Mouse (Mus musculus): ENCODE data around the gene Prkn. TPM values are rescaled to one million over a fixed set of nuclear protein-coding genes. Genes with fewer than 3 reads are reported as not detected.
"Not testable (repeated sequence)": the region's sequence is repeated elsewhere in the genome, so short reads cannot be mapped to it uniquely, and the experiment has no call there.

Prkn gene
- polyA plus RNA-seq, 1 experiment from 2014 or later: 2.2 TPM

GRCm38 (mm10) chr17:11209063-11209462 is 368.9 kb downstream of the Prkn start:
- not testable (repeated sequence) for H3K9me3 ChIP-seq (replicated peaks; ENCODE audit: control insufficient read depth, low read length); H3K4me2 ChIP-seq (ENCODE audit: low read depth, low read length); H3K36me3 ChIP-seq (ENCODE audit: control insufficient read depth, insufficient read depth, low read length); ATAC-seq (ENCODE audit: insufficient read depth, low FRiP score); H3K27me3 ChIP-seq (ENCODE audit: control insufficient read depth, insufficient read depth, low read length); H3K4me3 ChIP-seq (replicated peaks; ENCODE audit: low read length); H3K4me1 ChIP-seq (ENCODE audit: control insufficient read depth, insufficient read depth, low read length); H3K9ac ChIP-seq (ENCODE audit: low read length); H3K27ac ChIP-seq (ENCODE audit: low read length)
- 69% methylated on average over 4 of the region's 4 CpGs for WGBS

DNA sequence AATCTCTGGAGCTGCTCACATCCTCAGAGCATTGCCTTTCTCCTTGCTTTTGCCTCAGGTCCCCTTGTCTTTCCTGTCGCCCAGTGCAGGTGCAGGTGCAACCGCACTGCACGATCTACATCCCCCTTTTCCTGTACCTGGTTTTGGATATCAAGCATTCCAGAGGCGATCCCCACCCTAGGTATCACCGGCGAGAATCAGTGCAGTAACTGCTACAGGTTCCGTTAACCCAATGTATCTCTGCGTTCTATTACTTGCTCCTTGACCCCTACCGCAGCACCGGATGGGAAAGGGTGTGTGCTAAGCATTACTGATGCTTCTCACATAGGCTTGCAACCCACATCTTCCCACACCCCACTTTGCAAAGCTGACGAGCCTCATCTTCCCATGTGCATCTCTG is 370.8 kb downstream of the Prkn start:
- no peaks in the 10 kb centered on the region for H3K4me1 ChIP-seq (ENCODE audit: control insufficient read depth, insufficient read depth, low read length)
- H3K36me3 ChIP-seq (ENCODE audit: control insufficient read depth, insufficient read depth, low read length): no peaks in the 10 kb centered on the region
- no peak overlapping the region for H3K9ac ChIP-seq (ENCODE audit: low read length)
- no peak overlapping the region for H3K27ac ChIP-seq (ENCODE audit: low read length)
- H3K4me3 ChIP-seq (replicated peaks; ENCODE audit: low read length): no peak overlapping the region
- H3K4me2 ChIP-seq (ENCODE audit: low read depth, low read length): no peak overlapping the region
- 79% methylated on average over 11 of the region's 11 CpGs for WGBS
- H3K9me3 ChIP-seq (replicated peaks; ENCODE audit: control insufficient read depth, low read length): no peaks in the 10 kb centered on the region
- H3K27me3 ChIP-seq (ENCODE audit: control insufficient read depth, insufficient read depth, low read length): no peaks in the 10 kb centered on the region
- ATAC-seq (ENCODE audit: insufficient read depth, low FRiP score): no peak

DNA sequence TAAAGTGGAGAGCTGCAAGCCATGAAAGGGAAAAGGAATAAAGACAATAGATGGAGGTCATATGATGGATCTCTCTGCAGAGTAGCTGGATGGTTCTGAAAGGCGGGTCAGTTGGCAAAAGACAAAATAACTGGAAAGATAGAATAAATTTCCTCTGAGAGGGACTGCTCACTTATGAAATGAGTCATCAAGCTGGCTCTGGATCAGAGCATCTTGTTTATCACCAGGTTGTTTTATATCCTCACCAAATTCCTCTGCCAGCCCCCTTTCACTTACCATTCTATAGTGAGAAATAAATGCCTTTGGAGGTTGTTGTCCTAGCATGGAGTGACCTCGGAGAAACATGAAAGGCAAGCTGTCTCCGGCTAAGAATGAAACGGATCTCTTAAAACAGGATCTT is 371.4 kb downstream of the Prkn start:
- no peak overlapping the region for H3K4me3 ChIP-seq (replicated peaks; ENCODE audit: low read length)
- no peaks in the 10 kb centered on the region for H3K9me3 ChIP-seq (replicated peaks; ENCODE audit: control insufficient read depth, low read length)
- WGBS: 74% methylated on average over 4 of the region's 4 CpGs
- no peaks in the 10 kb centered on the region for H3K4me1 ChIP-seq (ENCODE audit: control insufficient read depth, insufficient read depth, low read length)
- H3K36me3 ChIP-seq (ENCODE audit: control insufficient read depth, insufficient read depth, low read length): no peaks in the 10 kb centered on the region
- no peak overlapping the region for H3K4me2 ChIP-seq (ENCODE audit: low read depth, low read length)
- H3K27me3 ChIP-seq (ENCODE audit: control insufficient read depth, insufficient read depth, low read length): no peaks in the 10 kb centered on the region
- no peak for ATAC-seq (ENCODE audit: insufficient read depth, low FRiP score)
- no peak overlapping the region for H3K27ac ChIP-seq (ENCODE audit: low read length)
- H3K9ac ChIP-seq (ENCODE audit: low read length): no peak overlapping the region

DNA sequence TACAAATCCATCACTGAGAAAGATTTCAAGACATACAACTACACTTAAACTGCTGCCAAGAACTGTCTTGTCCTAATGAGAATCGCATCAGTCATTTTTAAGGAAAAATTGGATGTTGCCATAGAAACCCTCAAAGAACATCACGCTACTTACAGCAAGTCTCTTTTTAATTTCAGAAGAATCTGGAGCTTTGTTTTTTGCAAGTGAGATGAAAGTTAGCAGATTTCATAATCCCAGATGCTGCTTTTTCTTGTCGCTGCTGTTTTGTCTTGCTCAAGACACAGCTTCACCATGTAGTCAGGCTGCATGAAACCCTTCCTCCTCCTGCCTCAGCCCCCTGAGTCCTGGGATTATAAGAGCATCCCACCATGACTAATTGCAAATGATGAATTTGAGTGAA is 373.5 kb downstream of the Prkn start:
- 83% methylated on average over 3 of the region's 3 CpGs for WGBS
- H3K9me3 ChIP-seq (replicated peaks; ENCODE audit: control insufficient read depth, low read length): no peaks in the 10 kb centered on the region
- no peaks in the 10 kb centered on the region for H3K4me1 ChIP-seq (ENCODE audit: control insufficient read depth, insufficient read depth, low read length)
- H3K4me2 ChIP-seq (ENCODE audit: low read depth, low read length): no peak overlapping the region
- no peaks in the 10 kb centered on the region for H3K27me3 ChIP-seq (ENCODE audit: control insufficient read depth, insufficient read depth, low read length)
- H3K27ac ChIP-seq (ENCODE audit: low read length): no peak overlapping the region
- no peak overlapping the region for H3K9ac ChIP-seq (ENCODE audit: low read length)
- H3K4me3 ChIP-seq (replicated peaks; ENCODE audit: low read length): no peak overlapping the region
- H3K36me3 ChIP-seq (ENCODE audit: control insufficient read depth, insufficient read depth, low read length): no peaks in the 10 kb centered on the region
- ATAC-seq (ENCODE audit: insufficient read depth, low FRiP score): no peak

- Histone ChIP-seq H3K9ac (ENCODE audit: low read length) (no peak overlapping the region), H3K4me3 (replicated peaks; ENCODE audit: low read length) (no peak overlapping the region), H3K27me3 (ENCODE audit: control insufficient read depth, insufficient read depth, low read length) (no peaks in the 10 kb centered on the region), H3K4me1 (ENCODE audit: control insufficient read depth, insufficient read depth, low read length) (no peaks in the 10 kb centered on the region), H3K27ac (ENCODE audit: low read length) (no peak overlapping the region), H3K36me3 (ENCODE audit: control insufficient read depth, insufficient read depth, low read length) (no peaks in the 10 kb centered on the region), H3K9me3 (replicated peaks; ENCODE audit: control insufficient read depth, low read length) (no peaks in the 10 kb centered on the region), H3K4me2 (ENCODE audit: low read depth, low read length) (no peak overlapping the region)
- 62% methylated on average over 4 of the region's 4 CpGs for WGBS
- no peak for ATAC-seq (ENCODE audit: insufficient read depth, low FRiP score)
Observed at GRCm38 (mm10) chr17:11229011-11229410, 388.8 kb downstream of the Prkn start.

DNA sequence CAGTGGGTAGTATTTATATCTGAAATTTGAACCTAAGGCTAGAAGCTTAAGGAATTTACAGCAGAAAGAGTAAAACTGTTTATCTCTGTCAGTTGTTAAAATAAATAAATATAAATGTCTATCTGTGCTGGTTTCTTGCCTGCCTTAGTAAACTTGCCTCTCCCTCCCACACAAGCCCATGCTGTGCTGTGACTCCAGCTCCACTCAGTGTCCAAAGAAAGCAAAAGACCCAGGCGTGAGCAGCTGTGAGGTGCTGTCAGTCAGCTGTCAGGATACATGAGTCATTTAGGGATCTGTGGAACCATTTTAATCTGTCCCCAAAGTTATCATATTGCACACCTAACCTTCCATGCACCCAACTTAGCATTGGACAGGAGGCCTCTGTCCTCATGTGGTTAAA is 389.2 kb downstream of the Prkn start:
- H3K4me3 ChIP-seq (replicated peaks; ENCODE audit: low read length): no peak overlapping the region
- H3K9ac ChIP-seq (ENCODE audit: low read length): no peak overlapping the region
- ATAC-seq (ENCODE audit: insufficient read depth, low FRiP score): no peak
- no peak overlapping the region for H3K27ac ChIP-seq (ENCODE audit: low read length)
- no peaks in the 10 kb centered on the region for H3K27me3 ChIP-seq (ENCODE audit: control insufficient read depth, insufficient read depth, low read length)
- 54% methylated on average over 1 of the region's 1 CpGs for WGBS
- H3K9me3 ChIP-seq (replicated peaks; ENCODE audit: control insufficient read depth, low read length): no peaks in the 10 kb centered on the region
- no peaks in the 10 kb centered on the region for H3K4me1 ChIP-seq (ENCODE audit: control insufficient read depth, insufficient read depth, low read length)
- H3K4me2 ChIP-seq (ENCODE audit: low read depth, low read length): no peak overlapping the region
- H3K36me3 ChIP-seq (ENCODE audit: control insufficient read depth, insufficient read depth, low read length): no peaks in the 10 kb centered on the region

DNA sequence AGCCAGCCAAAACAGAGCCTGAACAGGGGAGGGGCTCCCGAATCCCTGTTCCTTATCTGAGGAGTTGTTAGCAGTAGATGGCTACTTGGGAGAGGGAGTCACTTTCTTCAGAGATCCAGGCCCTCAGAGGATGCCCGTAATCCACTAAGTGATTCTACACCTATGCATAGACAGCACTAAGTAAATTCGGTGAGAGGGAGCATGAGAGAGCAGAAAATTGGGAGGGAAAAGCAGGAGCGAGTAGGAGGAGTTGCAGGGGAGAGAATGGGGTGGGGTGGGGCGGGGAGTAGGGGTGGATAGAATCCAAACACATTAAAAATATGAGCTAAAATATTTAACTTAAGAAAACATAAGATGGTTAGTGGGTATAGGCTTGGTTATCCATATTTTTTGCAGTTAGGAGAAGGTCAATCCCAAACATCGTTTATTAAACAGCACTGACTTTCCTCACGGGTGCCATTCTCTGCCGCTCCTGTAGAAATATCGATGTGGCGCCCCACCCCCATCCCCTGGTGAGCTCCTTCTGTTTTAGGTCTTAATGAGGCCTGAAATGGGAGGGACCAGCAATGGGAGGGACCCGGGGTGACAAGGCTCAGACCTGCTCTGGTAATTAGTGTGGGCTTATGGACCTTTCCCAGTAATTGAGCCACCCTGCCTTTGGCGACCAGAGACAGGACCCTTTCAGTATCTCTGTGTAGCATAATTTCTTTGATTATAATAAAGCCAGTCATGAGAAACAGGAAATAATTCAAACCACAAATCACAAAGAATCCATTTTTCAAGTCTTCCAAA is 390.6 kb downstream of the Prkn start:
- Histone ChIP-seq H3K9me3 (replicated peaks; ENCODE audit: control insufficient read depth, low read length) (no peaks in the 10 kb centered on the region), H3K9ac (ENCODE audit: low read length) (no peak overlapping the region), H3K36me3 (ENCODE audit: control insufficient read depth, insufficient read depth, low read length) (no peaks in the 10 kb centered on the region), H3K27ac (ENCODE audit: low read length) (no peak overlapping the region), H3K4me2 (ENCODE audit: low read depth, low read length) (peak overlapping the region; percentile 11; the same call in 1 of the 2 replicates), H3K27me3 (ENCODE audit: control insufficient read depth, insufficient read depth, low read length) (no peaks in the 10 kb centered on the region), H3K4me3 (replicated peaks; ENCODE audit: low read length) (no peak overlapping the region), H3K4me1 (ENCODE audit: control insufficient read depth, insufficient read depth, low read length) (no peaks in the 10 kb centered on the region)
- 39% methylated on average over 12 of the region's 12 CpGs for WGBS
- no peak for ATAC-seq (ENCODE audit: insufficient read depth, low FRiP score)

GRCm38 (mm10) chr17:11235273-11235672 is 395.1 kb downstream of the Prkn start:
- Histone ChIP-seq H3K27me3 (ENCODE audit: control insufficient read depth, insufficient read depth, low read length) (no peaks in the 10 kb centered on the region), H3K4me2 (ENCODE audit: low read depth, low read length) (no peak overlapping the region), H3K4me1 (ENCODE audit: control insufficient read depth, insufficient read depth, low read length) (no peaks in the 10 kb centered on the region), H3K36me3 (ENCODE audit: control insufficient read depth, insufficient read depth, low read length) (no peaks in the 10 kb centered on the region), H3K9me3 (replicated peaks; ENCODE audit: control insufficient read depth, low read length) (no peaks in the 10 kb centered on the region), H3K4me3 (replicated peaks; ENCODE audit: low read length) (no peak overlapping the region), H3K9ac (ENCODE audit: low read length) (no peak overlapping the region), H3K27ac (ENCODE audit: low read length) (no peak overlapping the region)
- ATAC-seq (ENCODE audit: insufficient read depth, low FRiP score): no peak
- WGBS: 38% methylated on average over 1 of the region's 1 CpGs

DNA sequence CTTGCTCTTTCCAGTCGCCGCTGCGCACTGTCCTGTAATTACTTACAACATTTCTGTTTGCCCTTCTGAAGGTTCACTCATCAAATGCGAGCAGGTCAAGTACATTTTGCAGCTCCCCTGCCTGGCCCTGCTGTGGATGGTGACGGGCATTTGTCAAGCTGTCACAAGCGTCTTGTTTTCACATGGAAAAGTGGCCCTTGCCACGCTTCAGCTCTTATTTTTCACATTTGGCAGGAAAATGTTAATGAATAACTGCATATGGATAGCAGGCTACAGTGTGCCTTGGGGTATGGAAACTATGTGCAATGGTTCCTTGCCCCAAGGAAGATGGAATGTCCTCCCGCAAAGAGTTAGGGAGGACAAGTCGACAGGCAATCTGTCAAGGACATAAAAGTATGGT is 404.9 kb downstream of the Prkn start:
- H3K27ac ChIP-seq (ENCODE audit: low read length): no peak overlapping the region
- no peaks in the 10 kb centered on the region for H3K27me3 ChIP-seq (ENCODE audit: control insufficient read depth, insufficient read depth, low read length)
- H3K4me3 ChIP-seq (replicated peaks; ENCODE audit: low read length): no peak overlapping the region
- H3K4me1 ChIP-seq (ENCODE audit: control insufficient read depth, insufficient read depth, low read length): no peaks in the 10 kb centered on the region; the same call in 1 of the 2 replicates
- no peak for ATAC-seq (ENCODE audit: insufficient read depth, low FRiP score)
- H3K4me2 ChIP-seq (ENCODE audit: low read depth, low read length): no peak overlapping the region
- H3K36me3 ChIP-seq (ENCODE audit: control insufficient read depth, insufficient read depth, low read length): no peaks in the 10 kb centered on the region
- H3K9ac ChIP-seq (ENCODE audit: low read length): no peak overlapping the region
- H3K9me3 ChIP-seq (replicated peaks; ENCODE audit: control insufficient read depth, low read length): no peaks in the 10 kb centered on the region
- 49% methylated on average over 9 of the region's 9 CpGs for WGBS

Measured in stomach, embryonic 16.5 days (tissue).